Mouse (Mus musculus): ENCODE measurements around the gene Rhoh.

DNA sequence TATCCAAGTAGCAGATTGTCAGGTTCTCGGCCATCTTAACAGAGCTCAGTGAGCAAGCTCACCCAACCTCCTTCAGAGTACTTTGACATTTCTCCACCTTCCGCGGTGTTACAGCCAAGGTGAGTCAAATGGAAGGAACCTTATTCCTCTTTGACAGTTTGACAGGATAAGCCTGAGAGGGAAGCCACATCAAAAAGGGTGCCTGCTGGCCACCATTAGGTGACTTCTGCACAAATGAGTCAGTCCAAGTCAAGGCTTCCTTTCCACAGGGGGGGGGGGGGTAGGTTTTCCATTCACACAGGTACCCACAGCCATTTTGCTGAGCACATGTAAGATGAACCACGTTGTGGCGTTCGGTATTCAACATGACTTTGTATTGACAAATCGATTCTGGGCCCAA lies 53.3 kb downstream of the Rhoh start:
- TF ChIP-seq CTCF (conservative IDR thresholded peaks at IDR 0.05 in 1 of 2, IDR thresholded peaks at IDR 0.05 in 1 of 2; ENCODE audit: low read depth in 2 of 2, low read length in 2 of 2) = no peak
- no peak for TF ChIP-seq POLR2A (IDR thresholded peaks at IDR 0.05; ENCODE audit: low read depth, low read length)
- no peak for TF ChIP-seq MAX (IDR thresholded peaks at IDR 0.05; ENCODE audit: low read length)
- no peak for TF ChIP-seq CHD1 (IDR thresholded peaks at IDR 0.05; ENCODE audit: low read depth, low read length)
- TF ChIP-seq E2F4 (IDR thresholded peaks at IDR 0.05; ENCODE audit: insufficient replicate concordance, low read depth, low read length) = no peak
- TF ChIP-seq EP300 (IDR thresholded peaks at IDR 0.05; ENCODE audit: low read length) = no peak
- no peak for TF ChIP-seq USF2 (conservative IDR thresholded peaks at IDR 0.05; ENCODE audit: low read depth, low read length)
- TF ChIP-seq GABPA (IDR thresholded peaks at IDR 0.05; ENCODE audit: insufficient replicate concordance, low read depth, low read length) = no peak
- no peak for TF ChIP-seq BHLHE40 (IDR thresholded peaks at IDR 0.05; ENCODE audit: low read depth, low read length)
- no peak for TF ChIP-seq SIN3A (IDR thresholded peaks at IDR 0.05; ENCODE audit: low read length)
- TF ChIP-seq USF1 (IDR thresholded peaks at IDR 0.05; ENCODE audit: low read depth, low read length) = no peak
- TF ChIP-seq RAD21 (IDR thresholded peaks at IDR 0.05; ENCODE audit: low read depth, low read length) = no peak

All from CH12.LX (cell line).